Mouse (Mus musculus): ENCODE results near the gene Llgl1. TPM values are rescaled to one million over a fixed set of nuclear protein-coding genes. Genes with fewer than 3 reads are reported as not detected.

The Llgl1 gene
- polyA plus RNA-seq, 1 experiment from 2014 or later: 13.0 TPM

- Histone ChIP-seq H3K36me3 (replicated peaks) (peaks cover 54% of the 10 kb centered on the region), H3K4me1 (replicated peaks) (no peaks in the 10 kb centered on the region), H3K27ac (replicated peaks) (no peak overlapping the region), H3K9me3 (replicated peaks) (no peaks in the 10 kb centered on the region), H3K27me3 (no peaks in the 10 kb centered on the region), H3K4me2 (no peak overlapping the region), H3K4me3 (replicated peaks) (no peak overlapping the region), H3K9ac (no peak overlapping the region)
- no peak for ATAC-seq (ENCODE audit: insufficient read depth)
- 70% methylated on average over 3 of the region's 3 CpGs for WGBS (ENCODE audit: insufficient replicate concordance)
Measured at GRCm38 (mm10) chr11:60761681-60762080, 62.2 kb downstream of the Llgl1 start.

Small RNAs within 50 kb of the gene (microRNA-seq; reads per million reads assigned to microRNA genes)
- gene Mir5100: 4.3 reads per million, percentile 13 among the genes with 10 or more reads in this experiment

Other genes starting within 250 kb of the Llgl1 start
- gene Drg2, start 245.1 kb upstream of the Llgl1 start, polyA plus RNA-seq (2015; fragmentation: Nextera tagmentation; extraction: Ambion mirVana): 37.2 and 38.8 TPM in 2 replicates
- 0.25 and 0.32 TPM in 2 replicates for gene Myo15, start 230.4 kb upstream of the Llgl1 start, polyA plus RNA-seq (2015; fragmentation: Nextera tagmentation; extraction: Ambion mirVana)
- gene Alkbh5, start 163.3 kb upstream of the Llgl1 start, polyA plus RNA-seq (2015; fragmentation: Nextera tagmentation; extraction: Ambion mirVana): 16.8 and 17.3 TPM in 2 replicates
- 27.8 and 29.1 TPM in 2 replicates for gene Flii, start 27.5 kb downstream of the Llgl1 start, polyA plus RNA-seq (2015; fragmentation: Nextera tagmentation; extraction: Ambion mirVana)
- 2.5 and 2.8 TPM in 2 replicates for gene Mief2, start 28.7 kb downstream of the Llgl1 start, polyA plus RNA-seq (2015; fragmentation: Nextera tagmentation; extraction: Ambion mirVana)
- 5.9 TPM in 2 replicates for gene Top3a, start 77.6 kb downstream of the Llgl1 start, polyA plus RNA-seq (2015; fragmentation: Nextera tagmentation; extraction: Ambion mirVana)
- 2.6 and 3.2 TPM in 2 replicates for gene Smcr8, start 77.8 kb downstream of the Llgl1 start, polyA plus RNA-seq (2015; fragmentation: Nextera tagmentation; extraction: Ambion mirVana)
- 52.4 and 64.0 TPM in 2 replicates for gene Shmt1, start 112.0 kb downstream of the Llgl1 start, polyA plus RNA-seq (2015; fragmentation: Nextera tagmentation; extraction: Ambion mirVana)
- gene Dhrs7b, start 130.9 kb downstream of the Llgl1 start, polyA plus RNA-seq (2015; fragmentation: Nextera tagmentation; extraction: Ambion mirVana): 20.2 and 22.6 TPM in 2 replicates
- 26.7 and 28.7 TPM in 2 replicates for gene Tmem11, start 179.5 kb downstream of the Llgl1 start, polyA plus RNA-seq (2015; fragmentation: Nextera tagmentation; extraction: Ambion mirVana)
- gene Natd1, start 215.0 kb downstream of the Llgl1 start, polyA plus RNA-seq (2015; fragmentation: Nextera tagmentation; extraction: Ambion mirVana): 13.2 and 14.8 TPM in 2 replicates
- 142 and 165 TPM in 2 replicates for gene Map2k3, start 232.3 kb downstream of the Llgl1 start, polyA plus RNA-seq (2015; fragmentation: Nextera tagmentation; extraction: Ambion mirVana)

Data from liver, embryonic 15.5 days (tissue).